Mouse (Mus musculus) gastrocnemius, postnatal 25 days (tissue): ENCODE results near the gene Gm8050. TPM values are rescaled to one million over a fixed set of nuclear protein-coding genes. Genes with fewer than 3 reads are reported as not detected.
"Not testable (repeated sequence)": the region's sequence is repeated elsewhere in the genome, so short reads cannot be mapped to it uniquely, and the experiment has no call there.

Source experiments
- DNase-seq: peaks from one replicate; pipeline ENCODE4 v3.0.0; 2022
- long read RNA-seq, 2 experiments: library from polyadenylated mRNA; stranded (forward); transcript quantifications; one replicate each; pipeline ENCODE4 v2.0.0; 2021
- total RNA-seq, 2 experiments: library from RNA; stranded (reverse); gene quantifications; 1 replicate in 1 of 2; 2 replicates in 1 of 2; pipeline ENCODE4 v1.2.3; 2021

Gm8050 gene
- total RNA-seq, result not detected
- long read RNA-seq, experiment 1, result 0 reads
- long read RNA-seq, experiment 2, result 0 reads

GRCm38 (mm10) chr14:6720151-6720550 is at the start of gene Gm8050:
Gm8050 (minus strand) TSS chr14:6720251.
- not testable (repeated sequence) for DNase-seq

- peak; percentile 2 for DNase-seq
Observed at GRCm38 (mm10) chr14:6757231-6757536, 37.1 kb upstream of the Gm8050 start.

- DNase-seq, result peak; percentile 5
Observed at GRCm38 (mm10) chr14:6756384-6757230, 36.6 kb upstream of the Gm8050 start.

GRCm38 (mm10) chr14:6742232-6742631 is 22.2 kb upstream of the Gm8050 start, which contains the start of gene Gm3636:
Gm3636 (minus strand) TSS chr14:6742332.
- not testable (repeated sequence) for DNase-seq

GRCm38 (mm10) chr14:6684070-6684469 is 36.0 kb downstream of the Gm8050 start, which contains the start of gene Gm10251:
Gm10251 (minus strand) TSS chr14:6684170.
- DNase-seq, result not testable (repeated sequence)

Other genes with a start within 250 kb of the Gm8050 start
- not detected for gene Gm8356, start 183.0 kb downstream of the Gm8050 start, total RNA-seq
- gene Gm3629, start 129.6 kb downstream of the Gm8050 start, total RNA-seq, result under 1 TPM in 1 of 2 experiments, not detected in 1; 0.24 TPM
- gene Gm3460, start 97.8 kb downstream of the Gm8050 start, total RNA-seq, result not detected
- gene Gm10251, start 36.1 kb downstream of the Gm8050 start, total RNA-seq, result not detected
- under 1 TPM; 0.67 to 0.94 TPM for gene Gm3636, start 22.1 kb upstream of the Gm8050 start, total RNA-seq
- not detected for gene Gm8362, start 54.2 kb upstream of the Gm8050 start, total RNA-seq
- not detected for gene Gm3642, start 120.1 kb upstream of the Gm8050 start, total RNA-seq
- gene Gm3667, start 169.7 kb upstream of the Gm8050 start, total RNA-seq, result under 1 TPM; 0.20 to 0.43 TPM